Mouse (Mus musculus) ES-E14 (cell line): ENCODE results near the gene Zzz3.

Experiments used
- CHD2 ChIP-seq: IDR thresholded peaks from 2 replicates; pipeline ENCODE4 v1.6.1; 2014; ENCODE audit warnings: mild to moderate bottlenecking, low read depth, low read length, inconsistent platforms
- HCFC1 ChIP-seq: IDR thresholded peaks from 2 replicates; pipeline ENCODE4 v1.6.1; 2012; ENCODE audit warnings: low read length, inconsistent platforms, borderline replicate concordance; ENCODE audit not compliant: insufficient read depth
- MAFK ChIP-seq: IDR thresholded peaks from 2 replicates; pipeline ENCODE4 v1.6.1; 2014; ENCODE audit warnings: mild to moderate bottlenecking, low read depth, low read length, inconsistent platforms; ENCODE audit not compliant: insufficient read depth
- ZC3H11A ChIP-seq: IDR thresholded peaks from 2 replicates; pipeline ENCODE4 v1.6.1; 2012; ENCODE audit warnings: low read depth, mild to moderate bottlenecking, inconsistent platforms, low read length, borderline replicate concordance

GRCm38 (mm10) chr3:152401964-152402670, 6.8 kb downstream of the Zzz3 start:
- no peak for TF ChIP-seq CHD2
- TF ChIP-seq HCFC1: no peak
- no peak for TF ChIP-seq MAFK
- no peak for TF ChIP-seq ZC3H11A
